Mouse (Mus musculus): ENCODE measurements at regions not wholly inside any gene's neighbourhood (a gene's known extent, or its start where the extent isn't known, plus 50 kb on each side); places are given as distances from the start of the nearest gene placed in this dataset.

DNA sequence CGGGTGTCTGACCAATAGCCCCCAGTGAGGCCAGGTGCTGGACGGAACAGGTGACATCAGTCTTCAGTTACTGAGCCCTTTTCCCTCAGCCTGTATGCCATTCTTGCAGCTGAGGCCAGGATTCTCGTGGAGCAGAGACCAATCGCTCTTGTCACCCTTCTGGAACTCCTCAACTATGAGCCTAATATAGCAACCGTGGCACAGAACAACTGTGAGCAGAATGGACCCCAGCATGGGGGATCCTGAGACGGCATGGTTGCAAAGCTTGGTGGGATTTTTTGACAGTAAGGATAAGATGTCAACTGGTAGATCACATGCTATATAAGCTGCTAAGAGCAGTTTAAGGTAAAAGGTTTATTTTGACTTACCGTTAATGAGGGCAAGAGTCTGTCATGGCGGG is 105.5 kb upstream of the 1700012A03Rik start:
- no peak for TF ChIP-seq CTCF (IDR thresholded peaks at IDR 0.05; ENCODE audit: low read depth)
- Histone ChIP-seq H3K27ac (ENCODE audit: low read depth, low read length) (no peak overlapping the region), H3K4me2 (ENCODE audit: low read depth) (no peak overlapping the region), H3K36me3 (ENCODE audit: insufficient read depth) (no peaks in the 10 kb centered on the region), H3K9me3 (ENCODE audit: low read length) (no peaks in the 10 kb centered on the region), H3K4me1 (ENCODE audit: insufficient read depth) (peaks cover 9% of the 10 kb centered on the region; the same call in 1 of the 2 replicates), H3K9ac (no peak overlapping the region), H3K27me3 (ENCODE audit: insufficient read depth, low read length) (no peaks in the 10 kb centered on the region), H3K4me3 (ENCODE audit: low read depth, low read length) (no peak overlapping the region)
- no peak for DNase-seq
- ATAC-seq, result no peak
- WGBS, result 88% methylated on average over 8 of the region's 8 CpGs

DNA sequence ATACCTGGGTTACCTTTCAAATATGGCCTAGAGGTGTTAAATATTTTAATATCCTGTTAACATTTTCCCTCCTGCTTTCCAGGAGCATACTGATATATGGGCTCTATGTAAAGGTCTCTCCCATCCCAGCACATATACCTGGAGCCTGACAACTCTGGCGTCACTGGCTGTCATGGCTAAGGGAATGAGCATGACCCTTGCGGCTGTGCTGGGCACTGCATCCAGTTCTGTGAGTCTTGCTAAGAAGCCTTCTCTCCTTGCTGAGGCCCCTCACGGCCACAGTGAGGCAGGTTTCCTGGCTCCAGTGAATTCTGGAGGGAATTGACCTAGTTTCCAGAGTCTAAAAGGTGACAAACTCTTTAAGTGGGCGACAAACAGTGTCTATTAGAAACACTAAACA is 107.3 kb upstream of the 1700012A03Rik start:
- 62% methylated on average over 4 of the region's 4 CpGs for WGBS
- Histone ChIP-seq H3K27me3 (ENCODE audit: insufficient read depth, low read length) (no peaks in the 10 kb centered on the region), H3K9me3 (ENCODE audit: low read length) (no peaks in the 10 kb centered on the region), H3K36me3 (ENCODE audit: insufficient read depth) (no peaks in the 10 kb centered on the region), H3K4me2 (ENCODE audit: low read depth) (no peak overlapping the region), H3K4me1 (ENCODE audit: insufficient read depth) (peaks cover 7% of the 10 kb centered on the region; the same call in 1 of the 2 replicates), H3K9ac (no peak overlapping the region), H3K27ac (ENCODE audit: low read depth, low read length) (no peak overlapping the region), H3K4me3 (ENCODE audit: low read depth, low read length) (no peak overlapping the region)
- TF ChIP-seq CTCF (IDR thresholded peaks at IDR 0.05; ENCODE audit: low read depth), result peak; percentile 29
- ATAC-seq, result no peak
- DNase-seq, result no peak

DNA sequence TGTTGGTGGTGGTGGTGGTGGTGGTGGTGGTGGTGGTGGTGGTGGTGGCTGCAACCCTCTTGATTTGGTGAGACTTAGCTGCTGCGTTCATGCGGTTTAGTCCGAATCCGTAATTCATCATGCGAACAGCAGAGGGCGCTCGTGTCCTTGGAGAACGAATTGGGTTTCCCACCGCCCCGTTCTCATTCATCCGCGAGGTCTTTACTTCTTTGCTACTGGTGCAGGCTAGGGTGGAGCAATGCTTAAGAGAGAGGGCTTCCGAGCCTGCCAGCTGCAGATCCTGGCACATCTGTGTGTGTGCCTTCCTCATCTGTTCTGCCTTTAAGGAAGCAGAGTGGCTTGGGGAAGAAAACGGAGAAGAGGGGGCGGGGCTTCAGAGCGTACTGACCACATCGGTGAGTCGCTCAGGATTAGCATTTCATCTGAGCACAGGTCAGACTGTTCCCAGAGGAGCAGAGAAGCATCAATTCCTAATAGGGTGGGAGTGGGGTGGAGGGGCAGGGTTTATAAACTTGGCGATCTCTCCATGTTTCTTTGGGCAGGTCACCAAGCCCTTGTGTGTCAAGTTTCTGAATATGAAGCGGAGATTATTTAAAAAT is 111.7 kb upstream of the 1700012A03Rik start:
- H3K4me1 ChIP-seq (ENCODE audit: insufficient read depth), result 0 out of 2 replicates have a peak, but pooled peaks cover 7% of the 10 kb centered on the region
- ATAC-seq, result peak; percentile 82
- WGBS, result 7% methylated on average over 20 of the region's 20 CpGs
- TF ChIP-seq CTCF (IDR thresholded peaks at IDR 0.05; ENCODE audit: low read depth), result peak; percentile 94
- H3K9ac ChIP-seq, result peak overlapping the region; percentile 51
- peak overlapping the region; percentile 42 for H3K4me3 ChIP-seq (ENCODE audit: low read depth, low read length)
- no peak overlapping the region for H3K27ac ChIP-seq (ENCODE audit: low read depth, low read length)
- no peaks in the 10 kb centered on the region for H3K36me3 ChIP-seq (ENCODE audit: insufficient read depth)
- no peaks in the 10 kb centered on the region for H3K27me3 ChIP-seq (ENCODE audit: insufficient read depth, low read length)
- peak; percentile 95 for DNase-seq
- H3K9me3 ChIP-seq (ENCODE audit: low read length), result no peaks in the 10 kb centered on the region
- peak overlapping the region; percentile 76 for H3K4me2 ChIP-seq (ENCODE audit: low read depth)

DNA sequence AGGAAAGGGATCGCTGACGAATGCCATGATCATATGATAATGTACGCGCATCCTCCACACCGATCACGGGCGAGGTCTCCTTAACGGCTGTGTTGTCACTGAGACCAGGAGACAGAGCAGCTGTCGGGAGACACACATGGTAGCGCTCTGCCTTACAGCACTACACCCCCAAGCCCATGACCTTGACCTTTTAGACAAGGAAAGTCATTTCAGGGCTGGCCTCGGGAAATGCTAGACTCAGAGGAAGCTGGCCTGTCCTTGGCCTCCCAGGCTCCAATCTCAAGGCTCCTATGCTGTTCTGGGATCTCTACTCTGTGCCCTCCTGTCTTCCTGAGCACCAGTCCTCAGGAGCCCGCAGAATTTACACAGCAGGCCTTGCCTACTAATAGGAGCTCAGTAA is 112.9 kb upstream of the 1700012A03Rik start:
- DNase-seq, result no peak
- Histone ChIP-seq H3K4me1 (ENCODE audit: insufficient read depth) (0 out of 2 replicates have a peak, but pooled peaks cover 7% of the 10 kb centered on the region), H3K4me2 (ENCODE audit: low read depth) (no peak overlapping the region), H3K9me3 (ENCODE audit: low read length) (no peaks in the 10 kb centered on the region), H3K9ac (no peak overlapping the region), H3K36me3 (ENCODE audit: insufficient read depth) (no peaks in the 10 kb centered on the region), H3K4me3 (ENCODE audit: low read depth, low read length) (no peak overlapping the region), H3K27ac (ENCODE audit: low read depth, low read length) (no peak overlapping the region), H3K27me3 (ENCODE audit: insufficient read depth, low read length) (no peaks in the 10 kb centered on the region)
- 85% methylated on average over 12 of the region's 12 CpGs for WGBS
- no peak for TF ChIP-seq CTCF (IDR thresholded peaks at IDR 0.05; ENCODE audit: low read depth)
- no peak for ATAC-seq

DNA sequence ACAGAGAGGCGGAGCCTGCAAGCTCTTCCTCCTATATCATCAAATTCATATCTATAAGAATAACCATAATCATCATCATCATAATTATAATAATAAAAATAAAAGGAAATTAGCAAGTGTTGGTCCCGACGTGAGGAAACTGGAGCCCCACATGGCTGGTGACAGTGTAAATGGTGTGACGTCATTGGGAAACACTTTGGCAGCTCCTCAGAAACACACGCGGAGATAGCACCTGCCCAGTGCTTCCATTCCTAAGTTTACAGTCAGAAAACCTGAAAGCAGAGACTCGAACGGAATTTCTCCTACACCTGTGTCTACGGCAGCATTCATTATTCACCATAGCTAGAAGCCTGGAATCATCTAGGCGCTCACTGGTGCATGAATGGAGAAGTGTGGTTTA is 115.2 kb upstream of the 1700012A03Rik start:
- Histone ChIP-seq H3K27me3 (ENCODE audit: insufficient read depth, low read length) (no peaks in the 10 kb centered on the region), H3K4me3 (ENCODE audit: low read depth, low read length) (no peak overlapping the region), H3K9me3 (ENCODE audit: low read length) (no peaks in the 10 kb centered on the region), H3K36me3 (ENCODE audit: insufficient read depth) (no peaks in the 10 kb centered on the region), H3K27ac (ENCODE audit: low read depth, low read length) (no peak overlapping the region), H3K9ac (no peak overlapping the region), H3K4me1 (ENCODE audit: insufficient read depth) (0 out of 2 replicates have a peak, but pooled peaks cover 7% of the 10 kb centered on the region), H3K4me2 (ENCODE audit: low read depth) (no peak overlapping the region)
- 79% methylated on average over 10 of the region's 10 CpGs for WGBS
- ATAC-seq, result no peak
- no peak for DNase-seq
- no peak for TF ChIP-seq CTCF (IDR thresholded peaks at IDR 0.05; ENCODE audit: low read depth)

DNA sequence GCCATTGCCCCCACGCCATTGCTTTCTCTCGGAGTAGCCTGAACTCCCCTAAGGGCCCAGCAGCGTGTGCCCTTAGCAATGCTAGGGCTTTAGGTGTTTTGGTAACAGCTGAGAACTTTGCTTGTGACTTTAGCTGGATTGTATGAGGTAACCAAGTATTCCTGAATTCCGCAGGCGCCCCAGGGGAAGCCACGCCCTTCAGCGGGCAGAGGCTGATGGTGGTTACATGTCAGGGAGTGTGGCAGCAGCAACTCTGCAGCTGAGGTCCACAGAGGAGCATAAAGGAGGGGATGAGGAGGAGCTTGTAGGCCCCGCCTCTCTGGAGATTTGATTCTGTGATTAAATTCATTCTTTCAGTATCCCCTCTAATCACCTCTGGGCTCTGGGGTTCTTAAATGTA is 116.1 kb upstream of the 1700012A03Rik start:
- Histone ChIP-seq H3K27ac (ENCODE audit: low read depth, low read length) (peak overlapping the region; percentile 79), H3K4me2 (ENCODE audit: low read depth) (no peak overlapping the region), H3K9ac (no peak overlapping the region), H3K4me3 (ENCODE audit: low read depth, low read length) (no peak overlapping the region), H3K27me3 (ENCODE audit: insufficient read depth, low read length) (no peaks in the 10 kb centered on the region), H3K9me3 (ENCODE audit: low read length) (no peaks in the 10 kb centered on the region), H3K36me3 (ENCODE audit: insufficient read depth) (no peaks in the 10 kb centered on the region), H3K4me1 (ENCODE audit: insufficient read depth) (0 out of 2 replicates have a peak, but pooled peaks cover 6% of the 10 kb centered on the region)
- ATAC-seq, result no peak
- 86% methylated on average over 8 of the region's 8 CpGs for WGBS
- DNase-seq, result no peak
- no peak for TF ChIP-seq CTCF (IDR thresholded peaks at IDR 0.05; ENCODE audit: low read depth)

DNA sequence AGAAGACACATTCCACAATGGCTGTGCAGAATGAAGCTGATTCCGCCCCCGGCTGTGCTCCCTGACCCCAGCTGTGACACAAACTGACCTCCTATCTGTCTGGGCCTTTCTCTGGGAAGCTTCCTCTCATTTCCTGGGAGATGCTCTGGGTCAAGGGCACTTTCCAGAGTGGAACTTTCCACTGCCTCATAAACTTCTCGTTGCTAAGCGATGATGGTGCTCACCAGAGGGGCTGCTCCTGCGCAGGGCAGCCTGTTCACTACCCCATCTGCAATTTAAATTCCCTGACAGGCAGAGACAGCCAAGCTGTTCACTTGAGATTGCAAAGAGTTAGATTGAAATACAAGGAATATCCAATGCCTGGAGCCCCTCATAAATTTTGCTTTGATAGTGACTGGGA is 116.7 kb upstream of the 1700012A03Rik start:
- WGBS, result 54% methylated on average over 5 of the region's 5 CpGs
- H3K4me3 ChIP-seq (ENCODE audit: low read depth, low read length), result no peak overlapping the region
- H3K4me2 ChIP-seq (ENCODE audit: low read depth), result no peak overlapping the region
- 0 out of 2 replicates have a peak, but pooled peaks cover under 1% of the 10 kb centered on the region for H3K4me1 ChIP-seq (ENCODE audit: insufficient read depth)
- H3K27ac ChIP-seq (ENCODE audit: low read depth, low read length), result peak overlapping the region; percentile 79
- ATAC-seq (peak; percentile 88), DNase-seq (peak; percentile 64)
- H3K36me3 ChIP-seq (ENCODE audit: insufficient read depth), result no peaks in the 10 kb centered on the region
- no peaks in the 10 kb centered on the region for H3K9me3 ChIP-seq (ENCODE audit: low read length)
- no peak overlapping the region for H3K9ac ChIP-seq
- no peaks in the 10 kb centered on the region for H3K27me3 ChIP-seq (ENCODE audit: insufficient read depth, low read length)
- no peak for TF ChIP-seq CTCF (IDR thresholded peaks at IDR 0.05; ENCODE audit: low read depth)

All from forebrain, postnatal 0 days (tissue).